Mouse (Mus musculus): ENCODE results near the gene Adh4. TPM values are rescaled to one million over a fixed set of nuclear protein-coding genes. Genes with fewer than 3 reads are reported as not detected.

The Adh4 gene
- polyA plus RNA-seq (2012; rRNA removed) = not detected in 2 replicates

DNA sequence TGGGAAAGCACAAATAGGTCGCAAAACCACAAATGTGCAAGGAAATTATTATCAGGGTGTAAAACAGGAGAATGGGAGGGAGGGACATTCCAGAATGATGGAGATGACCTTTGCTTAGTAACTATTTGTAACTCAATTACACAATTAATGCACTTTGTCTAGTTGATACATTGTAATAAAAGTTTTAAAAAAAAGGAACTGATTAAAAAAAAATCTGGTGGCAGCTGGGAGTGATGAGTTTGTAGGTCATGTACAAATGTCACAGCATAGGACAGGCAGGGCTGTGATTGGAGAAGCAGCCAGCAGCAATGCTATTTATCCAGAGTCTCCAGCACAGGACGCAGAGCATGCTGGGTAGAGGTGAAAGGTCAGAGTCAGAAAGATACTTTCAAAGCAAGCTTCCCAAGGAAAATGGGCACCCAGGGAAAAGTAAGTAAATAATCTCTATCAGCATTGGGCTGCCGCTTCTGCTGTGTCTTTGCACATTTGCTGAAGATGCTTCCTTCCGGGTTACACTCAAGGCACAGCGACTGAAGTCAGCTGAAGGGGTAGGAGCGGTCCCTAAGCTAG is at the start of gene Adh4:
TSS of gene Adh4 (plus strand) at position 346 of the 570 bp plus-strand sequence.

DNA sequence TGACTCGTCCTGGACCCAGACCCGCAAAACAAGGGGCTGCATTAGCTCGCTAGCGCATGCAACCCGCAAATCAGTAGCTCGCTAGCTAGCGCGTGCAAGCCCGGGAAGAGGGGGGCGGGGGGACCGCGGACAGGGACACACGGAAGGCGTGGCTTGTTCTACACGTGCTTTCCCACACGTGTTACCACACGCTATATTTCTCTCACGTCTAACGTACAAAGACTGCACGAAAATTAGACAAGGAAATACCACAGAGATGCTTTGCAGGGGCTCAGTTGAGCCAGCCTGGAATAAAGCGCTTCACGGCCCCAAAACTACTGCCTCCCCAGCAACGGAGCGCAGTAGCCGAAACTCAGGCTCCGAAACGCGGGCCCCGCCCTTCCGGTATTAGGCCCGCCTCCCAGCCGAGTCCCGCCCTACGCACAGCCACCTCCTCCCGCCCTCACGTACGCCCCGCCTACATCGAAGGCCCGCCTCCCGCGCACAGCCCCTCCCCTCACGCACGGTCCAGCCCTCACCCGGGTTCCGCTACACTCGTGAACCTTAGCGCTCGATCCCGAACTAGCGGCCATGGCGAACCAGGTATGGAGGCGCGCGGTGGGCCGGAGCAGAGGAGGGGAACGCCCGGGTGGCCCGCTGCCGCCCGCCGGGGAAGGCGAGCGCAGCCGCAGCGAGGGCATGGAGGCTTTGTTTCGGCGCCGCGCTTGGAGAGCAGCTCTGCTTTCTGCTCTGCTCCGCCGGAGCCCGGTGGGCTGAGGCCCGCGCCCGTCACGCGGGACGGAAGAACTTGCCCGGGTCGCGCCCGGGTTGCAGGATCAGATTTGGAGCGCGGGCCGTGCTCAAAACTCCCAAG is 27.6 kb downstream of the Adh4 start, which contains the start of gene Adh5:
TSS of gene Adh5 (plus strand) at position 482 of the 853 bp plus-strand sequence.

Other genes with a start within 250 kb of the Adh4 start
- not detected in 2 replicates for gene 4930579F01Rik, start 221.6 kb upstream of the Adh4 start, polyA plus RNA-seq (2012; rRNA removed)
- 0.08 and 0.12 TPM in 2 replicates for gene Adh7, start 197.7 kb upstream of the Adh4 start, polyA plus RNA-seq (2012; rRNA removed)
- gene Adh1, start 154.5 kb upstream of the Adh4 start, polyA plus RNA-seq (2012; rRNA removed) = 532 and 604 TPM in 2 replicates
- 0.08 TPM in 1 of 2 replicates, not detected in the other for gene Adh6a, start 102.2 kb upstream of the Adh4 start, polyA plus RNA-seq (2012; rRNA removed)
- not detected in 2 replicates for gene Adh6b, start 73.7 kb upstream of the Adh4 start, polyA plus RNA-seq (2012; rRNA removed)
- gene Adh5, start 27.6 kb downstream of the Adh4 start, polyA plus RNA-seq (2012; rRNA removed) = 19.0 TPM in 2 replicates
- gene Metap1, start 74.0 kb downstream of the Adh4 start, polyA plus RNA-seq (2012; rRNA removed) = 10.0 and 11.2 TPM in 2 replicates
- 4.1 and 5.1 TPM in 2 replicates for gene Eif4e, start 110.7 kb downstream of the Adh4 start, polyA plus RNA-seq (2012; rRNA removed)

All from colon, adult 2 months (tissue).